Mouse (Mus musculus) olfactory bulb, adult 2 months (tissue): ENCODE data around the gene Cdc37. TPM values are rescaled to one million over a fixed set of nuclear protein-coding genes. Genes with fewer than 3 reads are reported as not detected.

Experiments
- H3K27ac ChIP-seq: fragments of 200-500 bp; 2 replicates; pipeline ENCODE4 v1.5.1; 2012; ENCODE audit warnings: low read depth, low read length; ENCODE audit not compliant: insufficient read depth
- H3K4me1 ChIP-seq: fragments of 200-500 bp; 2 replicates; pipeline ENCODE4 v1.6.1; 2012; ENCODE audit warnings: low read length; ENCODE audit not compliant: control insufficient read depth, insufficient read depth
- H3K4me3 ChIP-seq: fragments of 200-500 bp; 2 replicates; pipeline ENCODE4 v1.5.1; 2012; ENCODE audit warnings: mild to moderate bottlenecking, low read depth, low read length, moderate library complexity; ENCODE audit not compliant: insufficient read depth
- CTCF ChIP-seq: fragments of 200-500 bp; IDR thresholded peaks from 2 replicates; pipeline ENCODE4 v1.5.1; 2012; ENCODE audit warnings: low read depth, mild to moderate bottlenecking, low read length, moderate library complexity; ENCODE audit not compliant: insufficient read depth
- POLR2A ChIP-seq: fragments of 200-500 bp; IDR thresholded peaks from 2 replicates; pipeline ENCODE4 v1.6.1; 2012; ENCODE audit warnings: mild to moderate bottlenecking, low read depth, low read length, moderate library complexity; ENCODE audit not compliant: insufficient read depth
- WGBS: fragments of 180-500 bp; shearing (Covaris S2); methylation state at CpG from one replicate; pipeline ENCODE4 v1.1.7; 2018; 5-methylcytosine and 5-hydroxymethylcytosine counted together
- polyA plus RNA-seq: library from polyadenylated mRNA; stranded (reverse); fragments of >200 nt; gene quantifications from 2 replicates; pipeline ENCODE4 v1.2.4, GENCODE M21; 2012; ENCODE audit warnings: low replicate concordance; ENCODE audit not compliant: missing spikeins, insufficient read depth, insufficient read length

Gene Cdc37
- polyA plus RNA-seq, 1 experiment: 282 TPM

DNA sequence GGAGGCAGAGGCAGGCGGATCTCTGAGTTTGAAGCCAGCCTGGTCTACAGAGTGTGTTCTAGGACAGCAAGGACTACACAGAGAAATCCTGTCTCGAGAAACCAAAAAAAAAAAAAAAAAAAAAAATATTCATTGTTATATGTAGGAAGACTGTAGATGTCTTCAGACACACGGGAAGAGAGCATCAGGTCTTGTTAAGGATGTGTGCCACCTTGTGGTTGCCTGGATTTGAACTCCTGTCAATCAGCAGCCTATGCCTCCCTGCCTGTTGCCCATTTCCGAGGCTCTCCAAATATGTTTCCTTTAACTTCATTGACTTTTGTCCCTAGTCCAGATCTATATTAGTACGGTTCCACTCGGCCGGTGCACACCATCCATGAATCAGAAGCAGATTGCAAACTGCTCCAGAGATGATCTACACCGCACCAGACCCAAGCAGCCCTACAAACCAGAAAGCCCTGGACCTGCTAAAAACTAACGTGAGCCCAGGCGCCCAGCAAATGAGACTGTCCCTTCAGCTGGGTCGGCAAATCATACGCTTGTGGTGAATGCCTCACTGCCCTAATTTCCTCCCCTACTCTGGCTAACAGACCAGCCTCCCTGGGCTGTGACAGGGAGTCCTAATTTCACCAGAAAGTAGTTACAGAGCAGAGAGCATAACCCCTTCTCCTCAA, 17.5 kb downstream of the Cdc37 start:
- WGBS: 78% methylated on average over 12 of the region's 12 CpGs
- TF ChIP-seq POLR2A (no peak), CTCF (no peak)
- Histone ChIP-seq H3K4me1 (peaks cover 11% of the 10 kb centered on the region), H3K4me3 (no peak overlapping the region), H3K27ac (no peak overlapping the region)

DNA sequence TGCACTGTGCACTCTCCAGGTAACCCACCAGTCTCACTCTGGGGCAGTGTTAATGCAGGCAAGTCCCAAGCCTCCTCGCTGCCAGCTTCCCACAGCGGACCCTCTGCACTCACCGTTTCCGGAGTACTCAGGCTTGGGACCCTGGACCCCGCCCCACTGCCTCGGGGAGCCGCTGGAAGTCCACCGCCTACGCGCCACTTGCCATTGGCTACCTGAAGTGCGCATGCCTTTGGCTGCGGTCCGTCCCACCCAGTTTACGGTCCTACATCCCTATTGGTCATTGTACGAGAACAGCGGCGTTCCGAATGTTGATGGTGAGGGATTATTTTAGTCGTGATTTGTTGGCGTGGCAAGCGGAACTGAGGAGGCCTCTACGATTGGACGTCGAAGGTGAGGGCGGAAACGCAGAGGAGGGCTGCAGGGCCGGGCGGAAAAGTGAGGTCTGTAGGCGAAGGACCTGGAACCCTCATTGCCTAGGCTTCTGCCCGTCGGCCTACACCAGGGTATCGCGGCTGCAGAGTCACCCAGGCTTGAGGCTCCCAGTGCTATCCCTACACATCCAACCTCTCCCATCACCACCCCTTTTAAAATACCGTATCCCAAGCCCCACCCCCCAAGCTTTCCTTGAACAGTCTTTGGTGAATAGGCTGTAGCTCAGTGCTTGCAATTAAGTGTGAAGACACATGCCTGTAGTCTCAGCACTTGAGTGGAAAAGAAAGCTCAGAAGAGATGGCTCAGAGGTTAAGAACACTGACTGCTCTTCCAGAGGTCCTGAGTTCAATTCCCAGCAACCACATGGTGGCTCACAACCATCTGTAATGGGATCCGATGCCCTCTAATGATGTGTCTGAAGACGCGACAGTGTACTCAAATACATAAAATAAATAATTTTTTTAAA, 18.5 kb downstream of the Cdc37 start, which contains the start of gene Tyk2:
Gene Tyk2, minus strand, starts transcription at position 185 of the 898 bp plus-strand sequence.
- TF ChIP-seq CTCF (no peak), POLR2A (peak; percentile 32; the same call in 1 of the 2 replicates)
- peaks cover 11% of the 10 kb centered on the region for H3K4me1 ChIP-seq
- peak within 1 kb of the TSS; percentile 71 for H3K4me3 ChIP-seq
- no peak within 1 kb of the TSS for H3K27ac ChIP-seq
- 5% methylated on average over 37 of the region's 37 CpGs for WGBS

DNA sequence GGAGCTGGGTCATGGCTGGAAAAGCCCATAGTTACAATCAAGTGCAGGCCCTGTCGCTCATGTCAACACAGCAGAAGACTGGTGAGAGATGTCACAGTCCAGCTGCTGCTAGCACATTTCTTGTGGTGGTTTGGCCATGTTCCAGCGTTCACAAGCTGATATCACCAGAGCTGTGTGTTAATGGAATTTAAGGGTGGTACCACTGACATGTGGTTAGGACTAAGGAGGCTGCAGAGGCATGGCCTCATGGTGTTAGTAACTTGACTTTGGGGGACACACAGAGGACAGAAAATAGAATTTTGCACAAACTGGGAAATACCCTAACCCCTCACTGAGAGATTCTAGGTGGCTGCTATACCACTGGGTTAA, 23.5 kb downstream of the Cdc37 start:
- 74% methylated on average over 2 of the region's 2 CpGs for WGBS
- H3K4me3 ChIP-seq: no peak overlapping the region

DNA sequence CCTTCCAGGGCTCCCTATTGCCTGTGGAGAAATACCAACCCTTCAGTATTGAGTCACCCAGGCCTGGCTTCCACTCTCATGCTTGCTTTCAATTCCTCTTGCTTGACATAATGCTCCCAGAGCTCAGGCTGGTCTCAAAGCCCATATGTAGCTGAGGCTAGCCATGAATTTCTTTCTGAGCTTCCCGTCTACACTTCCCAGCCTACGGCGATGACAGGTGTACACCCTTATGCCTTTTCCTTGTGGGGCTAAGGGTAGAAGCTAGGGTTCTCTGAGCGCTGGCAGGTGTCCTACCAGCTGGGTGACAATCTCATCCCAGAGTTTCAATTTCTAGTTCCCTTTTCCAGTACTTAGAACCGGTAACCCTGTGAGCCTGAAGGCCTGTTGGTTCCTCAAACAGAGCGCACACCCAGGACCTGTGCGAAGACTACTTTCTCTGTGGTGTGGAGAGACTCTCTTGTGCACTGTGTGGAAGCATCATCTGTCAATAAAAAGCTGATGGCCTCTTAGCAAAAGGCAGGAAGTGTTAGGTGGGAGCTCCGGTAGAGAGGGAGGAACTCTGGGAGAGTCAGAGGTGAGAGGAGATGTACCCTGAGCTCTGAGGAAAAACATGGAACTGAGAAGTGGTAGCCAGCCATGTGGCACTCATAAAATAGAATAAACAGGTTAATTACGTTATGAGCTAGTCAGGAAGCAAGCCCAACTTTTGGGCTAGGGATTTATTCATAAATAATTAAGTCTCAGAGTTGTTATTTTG, 24.1 kb downstream of the Cdc37 start:
- 90% methylated on average over 9 of the region's 9 CpGs for WGBS
- Histone ChIP-seq H3K27ac (no peak overlapping the region), H3K4me3 (no peak overlapping the region), H3K4me1 (no peaks in the 10 kb centered on the region)
- no peak for TF ChIP-seq CTCF
- no peak for TF ChIP-seq POLR2A

More for the DNA sequence above, 23.5 kb downstream of the Cdc37 start:
- no peaks in the 10 kb centered on the region for H3K4me1 ChIP-seq
- TF ChIP-seq CTCF (no peak), POLR2A (no peak)
- H3K27ac ChIP-seq: no peak overlapping the region

DNA sequence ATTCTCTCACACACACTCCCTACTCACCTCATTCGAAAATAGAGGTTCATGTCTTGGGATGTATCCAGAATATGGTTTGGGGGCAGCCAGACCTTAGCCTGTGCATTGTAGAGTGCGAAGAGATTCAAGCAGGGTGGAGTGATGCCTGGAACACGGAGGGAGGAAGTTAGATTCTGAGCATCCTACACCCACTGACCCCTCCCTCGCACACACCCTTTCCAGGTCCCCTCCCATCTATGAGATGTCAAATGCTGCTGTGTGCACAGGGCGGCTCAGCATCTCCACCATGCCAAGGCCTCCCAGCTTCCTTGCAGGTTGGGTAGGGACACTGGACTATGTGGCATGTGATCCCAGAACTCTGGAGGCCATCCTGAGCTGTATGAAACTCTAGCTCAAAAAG, 24.9 kb downstream of the Cdc37 start:
- 81% methylated on average over 5 of the region's 5 CpGs for WGBS
- TF ChIP-seq POLR2A (no peak), CTCF (no peak)
- Histone ChIP-seq H3K4me1 (no peaks in the 10 kb centered on the region), H3K27ac (no peak overlapping the region), H3K4me3 (no peak overlapping the region)

DNA sequence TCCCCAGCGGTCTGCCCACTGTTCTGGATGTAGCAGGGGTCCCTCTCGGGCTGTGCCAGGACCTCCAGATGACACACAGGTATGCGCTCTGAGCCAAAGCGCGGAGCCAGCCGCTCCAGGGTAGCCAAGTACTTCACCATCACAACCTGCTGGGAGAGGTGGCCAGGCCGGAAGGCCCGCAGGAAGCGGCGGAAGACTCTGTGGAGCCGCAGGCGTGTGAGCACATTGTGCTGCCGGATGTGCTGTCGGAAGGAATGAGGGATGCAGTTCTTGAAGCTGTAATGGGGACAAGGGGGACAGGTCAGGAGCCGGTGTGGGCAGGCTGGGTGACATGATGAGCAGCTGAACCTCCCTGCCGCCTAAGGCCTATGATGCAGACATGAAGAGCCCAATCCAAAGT, 28.3 kb downstream of the Cdc37 start:
- no peaks in the 10 kb centered on the region for H3K4me1 ChIP-seq
- no peak for TF ChIP-seq CTCF
- TF ChIP-seq POLR2A: no peak
- WGBS: 90% methylated on average over 16 of the region's 16 CpGs

DNA sequence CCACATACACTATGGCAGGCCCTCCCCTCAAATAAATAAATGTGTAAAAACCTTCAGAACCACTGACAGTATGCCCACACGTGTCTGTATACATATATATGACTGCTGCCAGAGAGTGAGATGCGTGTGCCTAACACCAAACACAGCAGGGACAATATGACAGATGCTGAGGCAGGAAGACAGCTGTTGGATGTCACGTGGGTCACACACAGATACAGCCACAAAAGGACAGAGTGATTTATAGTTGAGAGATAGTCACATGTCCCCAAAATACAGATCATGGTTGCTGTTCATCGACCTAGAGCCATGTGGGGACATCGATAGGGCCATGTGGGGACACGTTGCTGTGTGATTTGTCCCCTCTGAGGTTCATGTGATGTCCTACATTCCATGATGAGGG, 32.7 kb downstream of the Cdc37 start:
- Histone ChIP-seq H3K27ac (no peak overlapping the region), H3K4me1 (no peaks in the 10 kb centered on the region), H3K4me3 (no peak overlapping the region)
- TF ChIP-seq POLR2A (no peak), CTCF (no peak)
- WGBS: 86% methylated on average over 6 of the region's 6 CpGs

More for the DNA sequence above, 28.3 kb downstream of the Cdc37 start:
- H3K4me3 ChIP-seq: no peak overlapping the region
- H3K27ac ChIP-seq: no peak overlapping the region

DNA sequence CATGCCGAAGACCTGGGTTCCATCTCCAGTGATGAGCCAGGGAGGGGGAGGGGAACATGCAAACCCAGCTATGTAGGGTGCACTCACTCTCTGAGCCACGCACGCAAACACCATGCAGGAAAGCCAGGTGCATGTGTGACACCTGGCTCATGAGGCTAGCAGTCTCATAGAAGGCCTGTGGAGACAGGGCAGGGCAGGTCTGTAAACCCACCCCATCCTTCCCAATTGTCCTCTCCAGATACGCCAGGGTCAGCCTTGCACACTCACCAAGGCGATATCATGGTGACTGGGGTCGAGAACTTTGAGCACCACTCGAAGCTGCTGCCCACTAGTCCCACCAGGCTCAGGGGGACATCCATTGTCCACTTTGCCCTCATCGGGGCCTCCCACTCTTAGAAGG, 34.7 kb downstream of the Cdc37 start:
- TF ChIP-seq CTCF: no peak
- no peak for TF ChIP-seq POLR2A
- H3K4me3 ChIP-seq: no peak overlapping the region
- WGBS: 91% methylated on average over 8 of the region's 8 CpGs
- H3K4me1 ChIP-seq: peaks cover 6% of the 10 kb centered on the region; the same call in 1 of the 2 replicates
- H3K27ac ChIP-seq: no peak overlapping the region
